Mouse (Mus musculus) heart, adult 2 months (tissue): ENCODE results near the gene Lrrc8b.

ENCODE experiments used
- CTCF ChIP-seq: fragments of 200-600 bp; IDR thresholded peaks from 2 replicates; pipeline ENCODE4 v1.8.1; 2022; ENCODE audit warnings: antibody characterized with exemption, mild to moderate bottlenecking, moderate library complexity
- EP300 ChIP-seq: fragments of 200-500 bp; IDR thresholded peaks from 2 replicates; pipeline ENCODE4 v1.6.1; 2011; ENCODE audit warnings: low read depth, low read length, control low read depth; ENCODE audit not compliant: insufficient read depth
- POLR2A ChIP-seq: fragments of 200-500 bp; IDR thresholded peaks from 2 replicates; pipeline ENCODE4 v1.6.1; 2011; ENCODE audit warnings: mild to moderate bottlenecking, low read depth, low read length, control low read depth; ENCODE audit not compliant: insufficient read depth

DNA sequence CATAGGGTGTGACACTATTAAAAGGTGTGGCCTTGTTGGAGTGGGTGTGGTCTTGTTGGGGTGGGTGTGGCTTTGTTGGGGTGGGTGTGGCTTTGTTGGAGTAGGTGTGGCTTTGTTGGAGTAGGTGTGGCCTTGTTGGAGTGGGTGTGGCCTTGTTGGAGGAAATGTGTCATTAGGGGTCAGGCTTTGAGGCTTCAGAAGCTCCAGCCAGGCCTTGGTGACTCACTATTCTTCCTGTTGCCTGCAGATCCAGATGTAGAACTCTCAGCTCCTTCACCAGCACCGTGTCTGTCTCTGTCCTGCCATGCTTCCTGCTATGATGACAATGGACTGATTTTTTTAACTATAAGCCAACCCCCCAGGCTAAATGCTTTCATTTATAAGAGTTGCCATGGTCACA, 83.8 kb downstream of the Lrrc8b start:
- TF ChIP-seq POLR2A (no peak), CTCF (no peak), EP300 (no peak)
